Mouse (Mus musculus): ENCODE results near the gene Lcor. TPM values are rescaled to one million over a fixed set of nuclear protein-coding genes. Genes with fewer than 3 reads are reported as not detected.

The Lcor gene
- polyA plus RNA-seq, 1 experiment from 2014 or later: 10.9 TPM

GRCm38 (mm10) chr19:41476530-41477249 is 5.7 kb upstream of the Lcor start:
- H3K36me3 ChIP-seq (ENCODE audit: control insufficient read depth, insufficient read depth, low read length): no peaks in the 10 kb centered on the region
- ATAC-seq (ENCODE audit: insufficient number of reproducible peaks, insufficient read depth, low FRiP score, low read depth): no peak
- WGBS: 85% methylated on average over 3 of the region's 3 CpGs

GRCm38 (mm10) chr19:41481030-41481886 is 1.2 kb upstream of the Lcor start:
- H3K4me3 ChIP-seq (ENCODE audit: control insufficient read depth in 1 of 2, insufficient read depth in 1 of 2, low read depth in 1 of 2, low read length in 2 of 2): peak overlapping the region; percentile 24 to 94
- peak overlapping the region in 1 of 2 experiments; percentile 98; a peak in 2 of 4 replicates for H3K27ac ChIP-seq (replicated peaks in 1 of 2; ENCODE audit: control insufficient read depth in 1 of 2, insufficient read depth in 1 of 2, low read depth in 2 of 2, low read length in 2 of 2)
- no peak for ATAC-seq (ENCODE audit: insufficient number of reproducible peaks, insufficient read depth, low FRiP score, low read depth)
- H3K27me3 ChIP-seq (ENCODE audit: control insufficient read depth, insufficient read depth, low read length): no peaks in the 10 kb centered on the region
- no peaks in the 10 kb centered on the region for H3K9me3 ChIP-seq (ENCODE audit: control insufficient read depth, low read length)
- H3K9ac ChIP-seq (ENCODE audit: low read length): peak overlapping the region; percentile 97
- no peaks in the 10 kb centered on the region for H3K36me3 ChIP-seq (ENCODE audit: control insufficient read depth, insufficient read depth, low read length)
- peak overlapping the region; percentile 88 for H3K4me2 ChIP-seq (ENCODE audit: low read length)
- peaks cover 2 to 23% of the 10 kb centered on the region in 2 experiments; a peak in 3 of 4 replicates for H3K4me1 ChIP-seq (ENCODE audit: control insufficient read depth in 2 of 2, insufficient read depth in 2 of 2, low read length in 2 of 2)
- 8% methylated on average over 15 of the region's 15 CpGs for WGBS

More at GRCm38 (mm10) chr19:41476530-41477249, 5.7 kb upstream of the Lcor start:
- H3K9ac ChIP-seq (ENCODE audit: low read length): no peak overlapping the region
- H3K9me3 ChIP-seq (ENCODE audit: control insufficient read depth, low read length): no peaks in the 10 kb centered on the region
- peaks cover 2 to 5% of the 10 kb centered on the region in 2 experiments; a peak in 1 of 4 replicates for H3K4me1 ChIP-seq (ENCODE audit: control insufficient read depth in 2 of 2, insufficient read depth in 2 of 2, low read length in 2 of 2)
- H3K4me2 ChIP-seq (ENCODE audit: low read length): no peak overlapping the region
- no peak overlapping the region for H3K27ac ChIP-seq (replicated peaks in 1 of 2; ENCODE audit: control insufficient read depth in 1 of 2, insufficient read depth in 1 of 2, low read depth in 2 of 2, low read length in 2 of 2)
- no peaks in the 10 kb centered on the region for H3K27me3 ChIP-seq (ENCODE audit: control insufficient read depth, insufficient read depth, low read length)
- no peak overlapping the region for H3K4me3 ChIP-seq (ENCODE audit: control insufficient read depth in 1 of 2, insufficient read depth in 1 of 2, low read depth in 1 of 2, low read length in 2 of 2)

- no peaks in the 10 kb centered on the region for H3K27me3 ChIP-seq (ENCODE audit: control insufficient read depth, insufficient read depth, low read length)
- H3K9me3 ChIP-seq (ENCODE audit: control insufficient read depth, low read length): no peaks in the 10 kb centered on the region
- peaks cover 2 to 27% of the 10 kb centered on the region in 2 experiments; a peak in 3 of 4 replicates for H3K4me1 ChIP-seq (ENCODE audit: control insufficient read depth in 2 of 2, insufficient read depth in 2 of 2, low read length in 2 of 2)
- peak overlapping the region; percentile 97 for H3K9ac ChIP-seq (ENCODE audit: low read length)
- H3K4me2 ChIP-seq (ENCODE audit: low read length): peak overlapping the region; percentile 88
- WGBS: 6% methylated on average over 6 of the region's 6 CpGs
- no peaks in the 10 kb centered on the region for H3K36me3 ChIP-seq (ENCODE audit: control insufficient read depth, insufficient read depth, low read length)
- no peak for ATAC-seq (ENCODE audit: insufficient number of reproducible peaks, insufficient read depth, low FRiP score, low read depth)
- H3K4me3 ChIP-seq (ENCODE audit: control insufficient read depth in 1 of 2, insufficient read depth in 1 of 2, low read depth in 1 of 2, low read length in 2 of 2): peak overlapping the region; percentile 89 to 94
- peak overlapping the region; percentile 98 for H3K27ac ChIP-seq (replicated peaks in 1 of 2; ENCODE audit: control insufficient read depth in 1 of 2, insufficient read depth in 1 of 2, low read depth in 2 of 2, low read length in 2 of 2)
These were observed 599 bp upstream of the Lcor start for GRCm38 (mm10) chr19:41481887-41482189.

- no peaks in the 10 kb centered on the region for H3K9me3 ChIP-seq (ENCODE audit: control insufficient read depth, low read length)
- WGBS: 1% methylated on average over 36 of the region's 91 CpGs
- peaks cover 2 to 27% of the 10 kb centered on the region in 2 experiments; a peak in 3 of 4 replicates for H3K4me1 ChIP-seq (ENCODE audit: control insufficient read depth in 2 of 2, insufficient read depth in 2 of 2, low read length in 2 of 2)
- no peaks in the 10 kb centered on the region for H3K27me3 ChIP-seq (ENCODE audit: control insufficient read depth, insufficient read depth, low read length)
- peak overlapping the region; percentile 88 for H3K4me2 ChIP-seq (ENCODE audit: low read length)
- peak overlapping the region; percentile 97 for H3K9ac ChIP-seq (ENCODE audit: low read length)
- peak overlapping the region; percentile 89 to 94 for H3K4me3 ChIP-seq (ENCODE audit: control insufficient read depth in 1 of 2, insufficient read depth in 1 of 2, low read depth in 1 of 2, low read length in 2 of 2)
- H3K27ac ChIP-seq (replicated peaks in 1 of 2; ENCODE audit: control insufficient read depth in 1 of 2, insufficient read depth in 1 of 2, low read depth in 2 of 2, low read length in 2 of 2): peak overlapping the region; percentile 73 to 98
- ATAC-seq (ENCODE audit: insufficient number of reproducible peaks, insufficient read depth, low FRiP score, low read depth): peak; percentile 78
- H3K36me3 ChIP-seq (ENCODE audit: control insufficient read depth, insufficient read depth, low read length): no peaks in the 10 kb centered on the region
These were observed 540 bp downstream of the Lcor start for GRCm38 (mm10) chr19:41482909-41483444.

- peak overlapping the region; percentile 88 for H3K4me2 ChIP-seq (ENCODE audit: low read length)
- no peaks in the 10 kb centered on the region for H3K36me3 ChIP-seq (ENCODE audit: control insufficient read depth, insufficient read depth, low read length)
- no peak; the same call in 1 of the 2 replicates for ATAC-seq (ENCODE audit: insufficient number of reproducible peaks, insufficient read depth, low FRiP score, low read depth)
- no peaks in the 10 kb centered on the region for H3K9me3 ChIP-seq (ENCODE audit: control insufficient read depth, low read length)
- H3K4me1 ChIP-seq (ENCODE audit: control insufficient read depth in 2 of 2, insufficient read depth in 2 of 2, low read length in 2 of 2): peaks cover 2 to 27% of the 10 kb centered on the region in 2 experiments; a peak in 3 of 4 replicates
- H3K4me3 ChIP-seq (ENCODE audit: control insufficient read depth in 1 of 2, insufficient read depth in 1 of 2, low read depth in 1 of 2, low read length in 2 of 2): peak overlapping the region; percentile 89 to 94
- H3K9ac ChIP-seq (ENCODE audit: low read length): peak overlapping the region; percentile 97
- peak overlapping the region; percentile 73 to 98 for H3K27ac ChIP-seq (replicated peaks in 1 of 2; ENCODE audit: control insufficient read depth in 1 of 2, insufficient read depth in 1 of 2, low read depth in 2 of 2, low read length in 2 of 2)
- under 1% methylated on average over 29 of the region's 30 CpGs for WGBS
- H3K27me3 ChIP-seq (ENCODE audit: control insufficient read depth, insufficient read depth, low read length): no peaks in the 10 kb centered on the region
These were observed 1.1 kb downstream of the Lcor start for GRCm38 (mm10) chr19:41483445-41484040.

- Histone ChIP-seq H3K27ac (replicated peaks in 1 of 2; ENCODE audit: control insufficient read depth in 1 of 2, insufficient read depth in 1 of 2, low read depth in 2 of 2, low read length in 2 of 2) (no peak overlapping the region), H3K9ac (ENCODE audit: low read length) (peak overlapping the region; percentile 28; the same call in 1 of the 2 replicates), H3K36me3 (ENCODE audit: control insufficient read depth, insufficient read depth, low read length) (no peaks in the 10 kb centered on the region), H3K4me1 (ENCODE audit: control insufficient read depth in 2 of 2, insufficient read depth in 2 of 2, low read length in 2 of 2) (peaks cover 2 to 27% of the 10 kb centered on the region in 2 experiments; a peak in 3 of 4 replicates), H3K9me3 (ENCODE audit: control insufficient read depth, low read length) (no peaks in the 10 kb centered on the region), H3K4me3 (ENCODE audit: control insufficient read depth in 1 of 2, insufficient read depth in 1 of 2, low read depth in 1 of 2, low read length in 2 of 2) (peak overlapping the region; percentile 18 to 94; a peak in 3 of 4 replicates), H3K4me2 (ENCODE audit: low read length) (peak overlapping the region; percentile 88), H3K27me3 (ENCODE audit: control insufficient read depth, insufficient read depth, low read length) (no peaks in the 10 kb centered on the region)
- WGBS: 27% methylated on average over 5 of the region's 5 CpGs
- ATAC-seq (ENCODE audit: insufficient number of reproducible peaks, insufficient read depth, low FRiP score, low read depth): no peak
These were observed 1.9 kb downstream of the Lcor start for GRCm38 (mm10) chr19:41484361-41484760.
